Mouse (Mus musculus): ENCODE results near the gene Slc7a6os. TPM values are rescaled to one million over a fixed set of nuclear protein-coding genes. Genes with fewer than 3 reads are reported as not detected.

Slc7a6os gene
- polyA plus RNA-seq, 2 experiments, result 8.9 to 13.3 TPM

- H3K4me1 ChIP-seq (replicated peaks; ENCODE audit: control insufficient read depth in 2 of 2, insufficient read depth in 2 of 2, low read length in 1 of 2), result peaks cover 8% of the 10 kb centered on the region in 2 experiments
- H3K4me3 ChIP-seq (ENCODE audit: insufficient read depth in 1 of 2, low read depth in 2 of 2, low read length in 2 of 2), result peak overlapping the region; percentile 64 to 78; a peak in 3 of 4 replicates
- WGBS (ENCODE audit: insufficient replicate concordance), result 27% methylated on average over 6 of the region's 6 CpGs
- H3K36me3 ChIP-seq (replicated peaks; ENCODE audit: control insufficient read depth, insufficient read depth, low read depth), result no peaks in the 10 kb centered on the region
- no peak for ATAC-seq (ENCODE audit: insufficient read depth)
- H3K4me2 ChIP-seq (ENCODE audit: low read depth), result peak overlapping the region; percentile 97
- no peaks in the 10 kb centered on the region for H3K9me3 ChIP-seq (ENCODE audit: control insufficient read depth, low read length)
- no peak for DNase-seq (ENCODE audit: low read depth in 3 of 3, low spot score in 3 of 3)
- no peak overlapping the region for H3K27ac ChIP-seq
- no peak for TF ChIP-seq EP300 (IDR thresholded peaks at IDR 0.05; ENCODE audit: low read depth)
- H3K9ac ChIP-seq (replicated peaks), result peak overlapping the region; percentile 74; the same call in 1 of the 2 replicates
- no peaks in the 10 kb centered on the region for H3K27me3 ChIP-seq (ENCODE audit: control insufficient read depth, insufficient read depth, low read length)
These were observed 40.7 kb downstream of the Slc7a6os start for GRCm38 (mm10) chr8:106169934-106170480.

- Histone ChIP-seq H3K4me2 (ENCODE audit: low read depth) (peak overlapping the region; percentile 97), H3K36me3 (replicated peaks; ENCODE audit: control insufficient read depth, insufficient read depth, low read depth) (no peaks in the 10 kb centered on the region), H3K9me3 (ENCODE audit: control insufficient read depth, low read length) (no peaks in the 10 kb centered on the region), H3K4me3 (ENCODE audit: insufficient read depth in 1 of 2, low read depth in 2 of 2, low read length in 2 of 2) (peak overlapping the region; percentile 64 to 78), H3K27ac (no peak overlapping the region), H3K4me1 (replicated peaks; ENCODE audit: control insufficient read depth in 2 of 2, insufficient read depth in 2 of 2, low read length in 1 of 2) (peaks cover 8% of the 10 kb centered on the region in 2 experiments), H3K9ac (replicated peaks) (peak overlapping the region; percentile 74), H3K27me3 (ENCODE audit: control insufficient read depth, insufficient read depth, low read length) (no peaks in the 10 kb centered on the region)
- ATAC-seq (ENCODE audit: insufficient read depth) (peak; percentile 62), DNase-seq (ENCODE audit: low read depth in 3 of 3, low spot score in 3 of 3) (no peak)
- 2% methylated on average over 54 of the region's 54 CpGs for WGBS (ENCODE audit: insufficient replicate concordance)
- TF ChIP-seq CTCF (IDR thresholded peaks at IDR 0.05; ENCODE audit: low read depth) (no peak), EP300 (IDR thresholded peaks at IDR 0.05; ENCODE audit: low read depth) (no peak)
These were observed 41.5 kb downstream of the Slc7a6os start for GRCm38 (mm10) chr8:106169017-106169933.

GRCm38 (mm10) chr8:106168356-106169016 lies 42.2 kb downstream of the Slc7a6os start, which contains the start of gene Slc7a6:
Gene Slc7a6 (plus strand): TSS chr8:106168857.
- no peaks in the 10 kb centered on the region; the same call in 1 of the 2 replicates for H3K36me3 ChIP-seq (replicated peaks; ENCODE audit: control insufficient read depth, insufficient read depth, low read depth)
- peak; percentile 88 for ATAC-seq (ENCODE audit: insufficient read depth)
- H3K4me2 ChIP-seq (ENCODE audit: low read depth), result peak within 1 kb of the TSS; percentile 97
- no peak within 1 kb of the TSS for H3K27ac ChIP-seq
- H3K9me3 ChIP-seq (ENCODE audit: control insufficient read depth, low read length), result no peaks in the 10 kb centered on the region
- H3K9ac ChIP-seq (replicated peaks), result peak within 1 kb of the TSS; percentile 74
- peak; percentile 60 to 65 (median 62) for DNase-seq (ENCODE audit: low read depth in 3 of 3, low spot score in 3 of 3)
- TF ChIP-seq CTCF (IDR thresholded peaks at IDR 0.05; ENCODE audit: low read depth), result no peak; the same call in 1 of the 2 replicates
- TF ChIP-seq EP300 (IDR thresholded peaks at IDR 0.05; ENCODE audit: low read depth), result no peak
- WGBS (ENCODE audit: insufficient replicate concordance), result under 1% methylated on average over 59 of the region's 59 CpGs
- H3K27me3 ChIP-seq (ENCODE audit: control insufficient read depth, insufficient read depth, low read length), result no peaks in the 10 kb centered on the region
- H3K4me1 ChIP-seq (replicated peaks; ENCODE audit: control insufficient read depth in 2 of 2, insufficient read depth in 2 of 2, low read length in 1 of 2), result peaks cover 8% of the 10 kb centered on the region in 2 experiments
- peak within 1 kb of the TSS; percentile 64 to 78 for H3K4me3 ChIP-seq (ENCODE audit: insufficient read depth in 1 of 2, low read depth in 2 of 2, low read length in 2 of 2)

GRCm38 (mm10) chr8:106165460-106165859 lies 45.3 kb downstream of the Slc7a6os start:
- Histone ChIP-seq H3K9ac (replicated peaks) (no peak overlapping the region), H3K27ac (no peak overlapping the region), H3K27me3 (ENCODE audit: control insufficient read depth, insufficient read depth, low read length) (no peaks in the 10 kb centered on the region), H3K36me3 (replicated peaks; ENCODE audit: control insufficient read depth, insufficient read depth, low read depth) (peaks cover 2% of the 10 kb centered on the region; the same call in 1 of the 2 replicates), H3K4me1 (replicated peaks; ENCODE audit: control insufficient read depth in 2 of 2, insufficient read depth in 2 of 2, low read length in 1 of 2) (peaks cover 8% of the 10 kb centered on the region in 2 experiments), H3K4me3 (ENCODE audit: insufficient read depth in 1 of 2, low read depth in 2 of 2, low read length in 2 of 2) (no peak overlapping the region), H3K4me2 (ENCODE audit: low read depth) (no peak overlapping the region), H3K9me3 (ENCODE audit: control insufficient read depth, low read length) (no peaks in the 10 kb centered on the region)
- WGBS (ENCODE audit: insufficient replicate concordance), result 36% methylated on average over 4 of the region's 4 CpGs
- DNase-seq (ENCODE audit: low read depth in 3 of 3, low spot score in 3 of 3) (peak in 1 of 3 experiments; percentile 52), ATAC-seq (ENCODE audit: insufficient read depth) (no peak)
- TF ChIP-seq EP300 (IDR thresholded peaks at IDR 0.05; ENCODE audit: low read depth) (no peak), CTCF (IDR thresholded peaks at IDR 0.05; ENCODE audit: low read depth) (peak; percentile 91)
